In the genomic region with DNA sequence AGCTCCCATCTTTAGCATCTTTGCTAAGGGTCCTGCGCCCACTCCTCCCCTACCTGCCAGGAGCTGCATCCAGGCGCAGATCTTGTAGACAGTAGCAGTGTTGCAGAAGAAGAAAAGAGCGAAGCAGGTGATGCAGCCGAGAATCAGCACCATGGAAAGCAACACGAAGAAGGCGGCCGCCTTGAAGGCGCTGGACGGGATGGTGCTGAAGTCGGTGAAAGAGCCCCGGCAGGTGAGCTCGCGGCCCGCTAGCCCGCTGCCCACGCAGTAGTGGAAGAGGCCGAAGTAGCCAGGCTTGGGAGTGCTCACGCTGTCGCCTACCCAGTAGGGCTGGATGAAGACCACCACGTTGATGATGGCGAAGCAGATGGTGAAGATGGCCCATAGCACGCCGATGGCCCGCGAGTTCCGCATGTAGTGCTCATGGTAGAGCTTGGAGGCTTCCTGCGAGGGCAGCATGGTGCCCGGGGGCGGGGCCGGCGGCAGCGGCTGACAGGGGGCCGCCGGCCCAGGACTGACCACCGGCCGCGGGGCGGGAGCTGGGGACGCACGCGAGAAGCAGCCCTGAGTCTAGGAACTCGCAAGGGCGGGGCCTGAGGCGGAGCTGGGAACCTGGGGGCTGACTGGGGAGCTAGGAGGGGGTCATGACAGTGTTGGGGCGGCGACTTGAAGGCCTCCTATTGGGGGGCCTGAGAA, we compare ENCODE assay signal across 9 mouse cellular contexts. TPM values are rescaled to one million over a fixed set of nuclear protein-coding genes. Genes with fewer than 3 reads are reported as not detected.
DNase-seq lines count a peak whose midpoint lies in the region; ATAC-seq and TF ChIP-seq lines count a peak whose summit lies in the region.
"Had no signal": no experiment of that assay in that cellular context is flagged by ENCODE, and none has a peak within 500 bp of the region (broad histone marks: within the 10 kb centered on the region; RNA-seq: fewer than 3 reads in every experiment).

No protein-coding gene starts in this region.

- intact Hi-C loops in heart, adult 2 months (cut with DNase I) = no loop called here
- intact Hi-C loops in heart, postnatal 14 days (cut with DNase I) = no loop called here

- 5% methylated on average over 45 of the region's 46 CpGs for WGBS in heart, adult 2 months
- WGBS in limb, embryonic 11.5 days = 3% methylated on average over 46 of the region's 46 CpGs
- WGBS in neural tube, embryonic 12.5 days = 4% methylated on average over 46 of the region's 46 CpGs

- H3K4me3 ChIP-seq in heart, adult 2 months = no peak overlapping the region
- peak overlapping the region; percentile 17; the same call in 1 of the 2 replicates for H3K4me3 ChIP-seq in limb, embryonic 11.5 days (ENCODE audit: low read depth, low read length)
- H3K4me3 ChIP-seq in neural tube, embryonic 12.5 days = peak overlapping the region; percentile 82

- H3K36me3 ChIP-seq in heart, adult 2 months (ENCODE audit: control insufficient read depth, insufficient read depth, low read length) = no peaks in the 10 kb centered on the region
- no peaks in the 10 kb centered on the region for H3K36me3 ChIP-seq in limb, embryonic 11.5 days (ENCODE audit: control insufficient read depth, insufficient read depth, low read length)
- no peaks in the 10 kb centered on the region; the same call in 1 of the 2 replicates for H3K36me3 ChIP-seq in neural tube, embryonic 12.5 days

- peak; percentile 21; the same call in 1 of the 2 replicates for ATAC-seq in limb, embryonic 11.5 days (ENCODE audit: insufficient number of reproducible peaks, low FRiP score, low TSS enrichment, low read depth)
- peak; percentile 55 for ATAC-seq in neural tube, embryonic 12.5 days (ENCODE audit: low FRiP score, low read depth)

- TF ChIP-seq POLR2A in heart, adult 2 months (IDR thresholded peaks at IDR 0.05; ENCODE audit: insufficient read depth, low read depth, low read length) = no peak

- H3K27me3 ChIP-seq in heart, adult 2 months (ENCODE audit: control insufficient read depth, insufficient read depth, low read length) = peaks cover 6% of the 10 kb centered on the region
- H3K27me3 ChIP-seq in limb, embryonic 11.5 days (ENCODE audit: control insufficient read depth, insufficient read depth, low read length) = peaks cover 23% of the 10 kb centered on the region
- peaks cover 5% of the 10 kb centered on the region; the same call in 1 of the 2 replicates for H3K27me3 ChIP-seq in neural tube, embryonic 12.5 days (replicated peaks)

- no peak for TF ChIP-seq EP300 in heart, adult 2 months (IDR thresholded peaks at IDR 0.05; ENCODE audit: insufficient read depth, low read depth, low read length)

- no peaks in the 10 kb centered on the region for H3K79me2 ChIP-seq in heart, adult 2 months (replicated peaks; ENCODE audit: control insufficient read depth, insufficient read depth, low read length)

- TF ChIP-seq CTCF in heart, adult 2 months (IDR thresholded peaks at IDR 0.05) = no peak

- no peak overlapping the region for H3K9ac ChIP-seq in heart, adult 2 months (ENCODE audit: low read depth, low read length)
- no peak overlapping the region for H3K9ac ChIP-seq in limb, embryonic 11.5 days (ENCODE audit: low read length)
- peak overlapping the region; percentile 91 for H3K9ac ChIP-seq in neural tube, embryonic 12.5 days
- H3K9ac ChIP-seq: liver, embryonic 14.5 days had no signal

- DNase-seq in heart, adult 11 months = peak; percentile 77
- DNase-seq in heart, adult 2 months = no peak
- peak; percentile 71 for DNase-seq in ES-CJ7 (ENCODE audit: low read depth, low spot score)
- peak; percentile 27 to 42 for DNase-seq in cerebellum, postnatal 36 days
- DNase-seq in heart, postnatal 14 days = peak; percentile 19 to 43
- peak; percentile 80 for DNase-seq in limb, embryonic 11.5 days (ENCODE audit: low spot score)
- no peak for DNase-seq in gastrocnemius, adult 18-20 months (ENCODE audit: low spot score)

- H3K4me2 ChIP-seq in limb, embryonic 11.5 days (ENCODE audit: low read depth, severe bottlenecking) = peak overlapping the region; percentile 27; the same call in 1 of the 2 replicates
- H3K4me2 ChIP-seq in neural tube, embryonic 12.5 days (replicated peaks) = peak overlapping the region; percentile 97

- H3K27ac ChIP-seq in heart, adult 2 months = no peak overlapping the region
- no peak overlapping the region for H3K27ac ChIP-seq in limb, embryonic 11.5 days (replicated peaks; ENCODE audit: low read depth, low read length)
- no peak overlapping the region for H3K27ac ChIP-seq in neural tube, embryonic 12.5 days
- H3K27ac ChIP-seq: liver, embryonic 14.5 days had no signal

- H3K9me3 ChIP-seq in limb, embryonic 11.5 days (ENCODE audit: control insufficient read depth, low read length) = no peaks in the 10 kb centered on the region
- no peaks in the 10 kb centered on the region for H3K9me3 ChIP-seq in neural tube, embryonic 12.5 days

- no peaks in the 10 kb centered on the region for H3K4me1 ChIP-seq in heart, adult 2 months (ENCODE audit: control insufficient read depth, insufficient read depth, low read length)
- peaks cover 5% of the 10 kb centered on the region; the same call in 1 of the 2 replicates for H3K4me1 ChIP-seq in limb, embryonic 11.5 days (ENCODE audit: control insufficient read depth, insufficient read depth, low read length)
- H3K4me1 ChIP-seq in neural tube, embryonic 12.5 days = peaks cover 29% of the 10 kb centered on the region

RNA-seq across cellular contexts. Expression of gene Lhfpl4, which starts 1.3 kb away (rescaled TPM):
- total RNA-seq in heart, adult 2 months (2021) = under 1 TPM; 0.18 to 0.41 TPM
- polyA plus RNA-seq in heart, adult 2 months (2012; rRNA removed) = 0.23 and 0.44 TPM in 2 replicates
- under 1 TPM; 0.31 to 0.32 TPM for total RNA-seq in heart, postnatal 14 days (2021)
- polyA plus RNA-seq in limb, embryonic 11.5 days (2014; fragmentation: Nextera tagmentation; extraction: Ambion mirVana) = 0.58 and 0.65 TPM in 2 replicates
- polyA plus RNA-seq in neural tube, embryonic 12.5 days (2016; fragmentation: Nextera tagmentation; extraction: Ambion mirVana) = 40.8 and 42.7 TPM in 2 replicates
- under 1 TPM; 0.32 to 0.55 TPM for total RNA-seq in gastrocnemius, adult 18-20 months (2021)
- polyA plus RNA-seq: liver, embryonic 14.5 days had no signal

RNA-seq across cellular contexts. Expression of gene Mtmr14, which starts 43.7 kb away (rescaled TPM):
- total RNA-seq in heart, adult 2 months (2021) = 10 to 100 TPM; 13.3 to 15.7 TPM
- 17.4 and 23.7 TPM in 2 replicates for polyA plus RNA-seq in heart, adult 2 months (2012; rRNA removed)
- 10 to 100 TPM; 15.0 to 15.3 TPM for total RNA-seq in heart, postnatal 14 days (2021)
- 41.8 and 47.2 TPM in 2 replicates for polyA plus RNA-seq in limb, embryonic 11.5 days (2014; fragmentation: Nextera tagmentation; extraction: Ambion mirVana)
- polyA plus RNA-seq in neural tube, embryonic 12.5 days (2016; fragmentation: Nextera tagmentation; extraction: Ambion mirVana) = 46.0 and 48.6 TPM in 2 replicates
- total RNA-seq in gastrocnemius, adult 18-20 months (2021) = 10 to 100 TPM; 12.5 to 14.2 TPM

Comparison
In these comparisons a context has a peak if more than half of its experiments do, and no peak if none do; other contexts are left out.
1. DNase-seq: peak in heart, adult 11 months (single experiment), ES-CJ7 (single experiment), cerebellum, postnatal 36 days (2 of 2), heart, postnatal 14 days (2 of 2) and limb, embryonic 11.5 days (single experiment); none in heart, adult 2 months (0 of 2) and gastrocnemius, adult 18-20 months (single experiment).